Mouse (Mus musculus): ENCODE data around the gene Rasgef1b.

DNA sequence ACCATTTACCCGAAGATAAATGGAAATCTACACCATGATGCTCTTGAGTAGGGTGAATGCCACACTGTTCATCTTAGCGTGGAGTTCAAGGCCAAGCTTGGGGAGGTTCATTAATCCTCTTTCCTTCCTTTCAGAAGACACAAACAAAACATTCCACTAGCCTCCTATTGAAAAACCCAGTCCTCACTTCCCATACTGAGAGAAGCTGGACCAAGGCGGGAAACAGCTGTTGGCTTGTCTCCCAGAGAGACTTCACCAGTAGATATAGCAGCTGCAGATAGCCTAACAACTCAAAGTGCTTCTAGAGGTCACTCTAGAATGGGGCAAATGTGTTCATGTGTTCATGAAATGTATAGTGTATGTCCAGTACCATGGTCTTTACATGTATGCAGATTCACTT, 495.7 kb downstream of the Rasgef1b start:
- no peak for TF ChIP-seq POLR2A (IDR thresholded peaks at IDR 0.05; ENCODE audit: control insufficient read depth, extremely low read depth, insufficient read depth, low read length, poor library complexity)
- TF ChIP-seq CTCF (IDR thresholded peaks at IDR 0.05; ENCODE audit: borderline replicate concordance, control insufficient read depth, extremely low read depth, insufficient read depth, low read length, poor library complexity): no peak
